Mouse (Mus musculus): ENCODE measurements around the gene Gdpd2. TPM values are rescaled to one million over a fixed set of nuclear protein-coding genes. Genes with fewer than 3 reads are reported as not detected.

Gdpd2 gene
- polyA plus RNA-seq, 1 experiment from 2014 or later: 0.23 TPM

- peak; percentile 83 for DNase-seq (ENCODE audit: low spot score)
These were observed 47.4 kb downstream of the Gdpd2 start for GRCm38 (mm10) chrX:100776985-100777654.

DNA sequence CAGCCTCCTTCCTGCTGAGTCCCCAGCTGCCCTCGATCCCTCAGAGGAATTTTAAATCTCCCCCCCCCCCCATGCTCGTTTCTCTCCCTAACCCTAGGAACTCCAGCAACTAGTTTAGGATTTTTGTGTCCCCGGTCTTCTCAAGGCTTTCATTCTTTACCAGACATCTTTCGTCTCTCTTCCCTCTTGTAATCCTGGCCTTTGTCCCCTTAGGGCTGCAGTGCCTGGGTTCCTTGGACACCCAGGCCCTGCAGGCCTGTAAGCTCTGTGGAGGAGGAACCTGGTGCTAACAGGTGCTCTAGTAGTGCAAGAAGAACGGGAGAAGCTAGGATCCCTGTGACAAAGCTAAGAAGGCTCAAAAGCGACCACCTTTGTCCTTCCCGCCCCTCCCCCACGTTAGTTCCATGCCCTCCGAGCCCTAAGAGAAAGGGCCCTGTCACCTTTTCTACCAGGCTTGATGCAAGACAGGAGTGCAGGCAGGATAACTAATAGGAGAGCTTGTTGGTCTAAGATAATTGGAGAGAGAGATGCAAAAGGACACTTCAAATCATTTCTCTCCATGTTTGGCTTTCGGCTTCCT, 48.1 kb downstream of the Gdpd2 start:
- DNase-seq (ENCODE audit: low spot score): peak; percentile 11

GRCm38 (mm10) chrX:100778397-100778796, 48.7 kb downstream of the Gdpd2 start:
- no peak for DNase-seq (ENCODE audit: low spot score)

Other genes with a start within 250 kb of the Gdpd2 start
- gene Igbp1, start 235.6 kb upstream of the Gdpd2 start, polyA plus RNA-seq (2015; fragmentation: Nextera tagmentation; extraction: Ambion mirVana): 40.6 and 42.3 TPM in 2 replicates
- gene Dgat2l6, start 205.0 kb upstream of the Gdpd2 start, polyA plus RNA-seq (2015; fragmentation: Nextera tagmentation; extraction: Ambion mirVana): not detected in 2 replicates
- gene Awat1, start 157.6 kb upstream of the Gdpd2 start, polyA plus RNA-seq (2015; fragmentation: Nextera tagmentation; extraction: Ambion mirVana): 0.09 TPM in 1 of 2 replicates, not detected in the other
- gene P2ry4, start 135.0 kb upstream of the Gdpd2 start, polyA plus RNA-seq (2015; fragmentation: Nextera tagmentation; extraction: Ambion mirVana): 0.03 TPM in 1 of 2 replicates, not detected in the other
- gene Arr3, start 124.4 kb upstream of the Gdpd2 start, polyA plus RNA-seq (2015; fragmentation: Nextera tagmentation; extraction: Ambion mirVana): not detected in 2 replicates
- gene Kif4, start 104.1 kb upstream of the Gdpd2 start, polyA plus RNA-seq (2015; fragmentation: Nextera tagmentation; extraction: Ambion mirVana): 21.7 and 22.0 TPM in 2 replicates
- 84.8 and 91.9 TPM in 2 replicates for gene Pdzd11, start 103.3 kb upstream of the Gdpd2 start, polyA plus RNA-seq (2015; fragmentation: Nextera tagmentation; extraction: Ambion mirVana)
- 2.2 and 2.3 TPM in 2 replicates for gene Dlg3, start 37.8 kb downstream of the Gdpd2 start, polyA plus RNA-seq (2015; fragmentation: Nextera tagmentation; extraction: Ambion mirVana)